10 mouse cellular contexts compared by ENCODE assay signal in genomic region chr8:125223031-125223753, GRCm38 (mm10).
A peak's percentile ranks its signal among the peaks of the same experiment; 100 is the strongest.
DNase-seq lines count a peak whose midpoint lies in the region; ATAC-seq lines count a peak whose summit lies in the region.
"Had no signal": no experiment of that assay in that cellular context is flagged by ENCODE, and none has a peak within 500 bp of the region (broad histone marks: within the 10 kb centered on the region; RNA-seq: fewer than 3 reads in every experiment).

No protein-coding gene starts in this region.

- ATAC-seq in forebrain, embryonic 16.5 days, result no peak
- ATAC-seq in forebrain, embryonic 13.5 days, result no peak
- ATAC-seq in lung, embryonic 16.5 days (ENCODE audit: low read depth), result 0 out of 2 replicates have a peak, but pooled peaks have one; percentile 14
- peak; percentile 36; the same call in 1 of the 2 replicates for ATAC-seq in heart, embryonic 15.5 days (replicated peaks; ENCODE audit: insufficient number of reproducible peaks, insufficient read depth, low FRiP score, low read depth)
- peak; percentile 69; the same call in 1 of the 2 replicates for ATAC-seq in stomach, embryonic 15.5 days (ENCODE audit: insufficient read depth, low FRiP score, low read depth)

- H3K4me1 ChIP-seq in forebrain, embryonic 16.5 days (replicated peaks; ENCODE audit: control insufficient read depth, insufficient read depth, low read length), result peaks cover 33% of the 10 kb centered on the region
- peaks cover 68% of the 10 kb centered on the region for H3K4me1 ChIP-seq in forebrain, embryonic 13.5 days
- H3K4me1 ChIP-seq in lung, embryonic 16.5 days (replicated peaks; ENCODE audit: control insufficient read depth, insufficient read depth, low read length), result peaks cover 32% of the 10 kb centered on the region
- peaks cover 56% of the 10 kb centered on the region for H3K4me1 ChIP-seq in heart, embryonic 15.5 days (replicated peaks)
- peaks cover 37% of the 10 kb centered on the region for H3K4me1 ChIP-seq in stomach, embryonic 15.5 days

- 56% methylated on average over 10 of the region's 10 CpGs for WGBS in forebrain, embryonic 16.5 days
- 60% methylated on average over 10 of the region's 10 CpGs for WGBS in forebrain, embryonic 13.5 days
- 35% methylated on average over 10 of the region's 10 CpGs for WGBS in lung, embryonic 16.5 days
- 52% methylated on average over 10 of the region's 10 CpGs for WGBS in heart, embryonic 15.5 days
- 56% methylated on average over 10 of the region's 10 CpGs for WGBS in stomach, embryonic 15.5 days

- no peak overlapping the region for H3K4me3 ChIP-seq in forebrain, embryonic 16.5 days (replicated peaks; ENCODE audit: low read length)
- no peak overlapping the region for H3K4me3 ChIP-seq in forebrain, embryonic 13.5 days
- H3K4me3 ChIP-seq in lung, embryonic 16.5 days (ENCODE audit: low read length), result no peak overlapping the region
- no peak overlapping the region for H3K4me3 ChIP-seq in heart, embryonic 15.5 days
- H3K4me3 ChIP-seq in stomach, embryonic 15.5 days (replicated peaks), result no peak overlapping the region
- H3K4me3 ChIP-seq: erythroblast, embryonic 14.5 days had no signal

- no peak overlapping the region for H3K27ac ChIP-seq in forebrain, embryonic 16.5 days (ENCODE audit: low read length)
- no peak overlapping the region for H3K27ac ChIP-seq in forebrain, embryonic 13.5 days
- no peak overlapping the region for H3K27ac ChIP-seq in lung, embryonic 16.5 days (ENCODE audit: low read length)
- peak overlapping the region; percentile 58 for H3K27ac ChIP-seq in heart, embryonic 15.5 days
- 0 out of 2 replicates have a peak overlapping the region, but pooled peaks have one; percentile 33 for H3K27ac ChIP-seq in stomach, embryonic 15.5 days

- no peak overlapping the region for H3K4me2 ChIP-seq in forebrain, embryonic 16.5 days (ENCODE audit: low read length)
- H3K4me2 ChIP-seq in forebrain, embryonic 13.5 days, result no peak overlapping the region
- H3K4me2 ChIP-seq in lung, embryonic 16.5 days (ENCODE audit: low read depth, low read length), result no peak overlapping the region
- no peak overlapping the region for H3K4me2 ChIP-seq in heart, embryonic 15.5 days
- H3K4me2 ChIP-seq in stomach, embryonic 15.5 days, result no peak overlapping the region

- no peaks in the 10 kb centered on the region for H3K36me3 ChIP-seq in forebrain, embryonic 16.5 days (ENCODE audit: control insufficient read depth, insufficient read depth)
- no peaks in the 10 kb centered on the region for H3K36me3 ChIP-seq in forebrain, embryonic 13.5 days (ENCODE audit: poor library complexity, severe bottlenecking)
- no peaks in the 10 kb centered on the region for H3K36me3 ChIP-seq in lung, embryonic 16.5 days (ENCODE audit: control insufficient read depth, insufficient read depth, low read length)
- no peaks in the 10 kb centered on the region for H3K36me3 ChIP-seq in heart, embryonic 15.5 days
- H3K36me3 ChIP-seq in stomach, embryonic 15.5 days, result no peaks in the 10 kb centered on the region

- H3K9me3 ChIP-seq in forebrain, embryonic 16.5 days (ENCODE audit: control insufficient read depth, low read length), result no peaks in the 10 kb centered on the region
- no peaks in the 10 kb centered on the region for H3K9me3 ChIP-seq in forebrain, embryonic 13.5 days (replicated peaks)
- no peaks in the 10 kb centered on the region for H3K9me3 ChIP-seq in lung, embryonic 16.5 days (ENCODE audit: control insufficient read depth, low read length)
- no peaks in the 10 kb centered on the region for H3K9me3 ChIP-seq in heart, embryonic 15.5 days (replicated peaks)
- H3K9me3 ChIP-seq in stomach, embryonic 15.5 days, result no peaks in the 10 kb centered on the region

- no peak for DNase-seq in lung, postnatal 25 days (ENCODE audit: low spot score)
- DNase-seq in T-cell, adult 2 months (ENCODE audit: low spot score), result no peak
- no peak for DNase-seq in right cerebral cortex, postnatal 14 days
- DNase-seq: cerebellum, postnatal 14 days had no signal

- no peaks in the 10 kb centered on the region for H3K27me3 ChIP-seq in forebrain, embryonic 16.5 days (replicated peaks; ENCODE audit: control insufficient read depth, insufficient read depth, low read length)
- 0 out of 2 replicates have a peak, but pooled peaks cover 3% of the 10 kb centered on the region for H3K27me3 ChIP-seq in forebrain, embryonic 13.5 days
- no peaks in the 10 kb centered on the region for H3K27me3 ChIP-seq in lung, embryonic 16.5 days (ENCODE audit: control insufficient read depth, insufficient read depth, low read depth, low read length)
- no peaks in the 10 kb centered on the region for H3K27me3 ChIP-seq in heart, embryonic 15.5 days
- H3K27me3 ChIP-seq in stomach, embryonic 15.5 days (replicated peaks), result no peaks in the 10 kb centered on the region

- H3K9ac ChIP-seq in forebrain, embryonic 16.5 days (replicated peaks; ENCODE audit: low read depth, low read length), result 0 out of 2 replicates have a peak overlapping the region, but pooled peaks have one; percentile 9
- no peak overlapping the region for H3K9ac ChIP-seq in forebrain, embryonic 13.5 days
- no peak overlapping the region for H3K9ac ChIP-seq in lung, embryonic 16.5 days (ENCODE audit: low read length)
- no peak overlapping the region for H3K9ac ChIP-seq in heart, embryonic 15.5 days
- no peak overlapping the region for H3K9ac ChIP-seq in stomach, embryonic 15.5 days

Comparison
In these comparisons a context has a peak if more than half of its experiments do, and no peak if none do; other contexts are left out.
1. ATAC-seq: peak in lung, embryonic 16.5 days (single experiment), heart, embryonic 15.5 days (single experiment) and stomach, embryonic 15.5 days (single experiment); none in forebrain, embryonic 16.5 days (single experiment) and forebrain, embryonic 13.5 days (single experiment).
2. H3K27ac ChIP-seq: peak in heart, embryonic 15.5 days (single experiment) and stomach, embryonic 15.5 days (single experiment); none in forebrain, embryonic 16.5 days (single experiment), forebrain, embryonic 13.5 days (single experiment) and lung, embryonic 16.5 days (single experiment).